Mouse (Mus musculus): Measurements from ENCODE around the gene Eloa. TPM values are rescaled to one million over a fixed set of nuclear protein-coding genes. Genes with fewer than 3 reads are reported as not detected.
"Not testable (repeated sequence)": the region's sequence is repeated elsewhere in the genome, so short reads cannot be mapped to it uniquely, and the experiment has no call there.

Gene Eloa
- total RNA-seq, 1 experiment: 21.4 TPM

- TF ChIP-seq ZC3H11A (IDR thresholded peaks at IDR 0.05; ENCODE audit: borderline replicate concordance, low read depth, low read length) (no peak), HCFC1 (IDR thresholded peaks at IDR 0.05; ENCODE audit: borderline replicate concordance, insufficient read depth, low read length) (no peak), MAFK (IDR thresholded peaks at IDR 0.05; ENCODE audit: insufficient read depth, low read depth, low read length) (no peak), ZNF384 (IDR thresholded peaks at IDR 0.05; ENCODE audit: low read depth, low read length) (no peak), CHD2 (IDR thresholded peaks at IDR 0.05; ENCODE audit: low read depth, low read length) (no peak)
- Histone ChIP-seq H3K27ac (ENCODE audit: insufficient read depth, low read depth, low read length, poor library complexity, severe bottlenecking) (no peak overlapping the region), H3K4me3 (ENCODE audit: insufficient read depth in 1 of 2, low read depth in 1 of 2, low read length in 2 of 2, poor library complexity in 1 of 2, severe bottlenecking in 1 of 2) (no peak overlapping the region), H3K36me3 (ENCODE audit: control insufficient read depth, insufficient read depth, low read length, poor library complexity, severe bottlenecking) (no peaks in the 10 kb centered on the region), H3K9me3 (ENCODE audit: control insufficient read depth, insufficient read depth, low read depth, low read length) (no peaks in the 10 kb centered on the region), H3K9ac (ENCODE audit: insufficient read depth, low read depth, low read length, poor library complexity, severe bottlenecking) (no peak overlapping the region), H3K4me1 (ENCODE audit: control insufficient read depth in 2 of 2, insufficient read depth in 2 of 2, low read length in 2 of 2, poor library complexity in 1 of 2) (0 out of 4 replicates have a peak, but pooled peaks cover 0 to 1% of the 10 kb centered on the region in 2 experiments)
- in situ Hi-C loops (cut with MboI; ENCODE audit: low sequenced_read_pairs in 2 of 2, unreplicated experiment in 2 of 2): loop anchor here in 1 of 2 experiments (10.0 kb wide), 1 partner anchor 92 kb away; no protein-coding TSS in a partner anchor
- no peak for DNase-seq (ENCODE audit: low read depth, low spot score)
Observed at GRCm38 (mm10) chr4:136063143-136063542, 41.6 kb upstream of the Eloa start.

- not testable (repeated sequence) for H3K36me3 ChIP-seq (ENCODE audit: control insufficient read depth, insufficient read depth, low read length, poor library complexity, severe bottlenecking); H3K4me1 ChIP-seq (ENCODE audit: control insufficient read depth in 2 of 2, insufficient read depth in 2 of 2, low read length in 2 of 2, poor library complexity in 1 of 2); DNase-seq (ENCODE audit: low read depth, low spot score); H3K4me3 ChIP-seq (ENCODE audit: insufficient read depth in 1 of 2, low read depth in 1 of 2, low read length in 2 of 2, poor library complexity in 1 of 2, severe bottlenecking in 1 of 2); H3K9ac ChIP-seq (ENCODE audit: insufficient read depth, low read depth, low read length, poor library complexity, severe bottlenecking); H3K9me3 ChIP-seq (ENCODE audit: control insufficient read depth, insufficient read depth, low read depth, low read length); H3K27ac ChIP-seq (ENCODE audit: insufficient read depth, low read depth, low read length, poor library complexity, severe bottlenecking)
- in situ Hi-C loops (cut with MboI; ENCODE audit: low sequenced_read_pairs in 2 of 2, unreplicated experiment in 2 of 2): loop anchor here in 1 of 2 experiments (10.0 kb wide), 1 partner anchor 95 kb away; no protein-coding TSS in a partner anchor
Observed at GRCm38 (mm10) chr4:136059800-136060488, 38.4 kb upstream of the Eloa start.

- H3K4me1 ChIP-seq (ENCODE audit: control insufficient read depth in 2 of 2, insufficient read depth in 2 of 2, low read length in 2 of 2, poor library complexity in 1 of 2): no peaks in the 10 kb centered on the region
- no peak overlapping the region for H3K27ac ChIP-seq (ENCODE audit: insufficient read depth, low read depth, low read length, poor library complexity, severe bottlenecking)
- no peak overlapping the region for H3K4me3 ChIP-seq (ENCODE audit: insufficient read depth in 1 of 2, low read depth in 1 of 2, low read length in 2 of 2, poor library complexity in 1 of 2, severe bottlenecking in 1 of 2)
- in situ Hi-C loops (cut with MboI; ENCODE audit: low sequenced_read_pairs in 2 of 2, unreplicated experiment in 2 of 2): no loop called here
- H3K9ac ChIP-seq (ENCODE audit: insufficient read depth, low read depth, low read length, poor library complexity, severe bottlenecking): no peak overlapping the region
- TF ChIP-seq HCFC1 (IDR thresholded peaks at IDR 0.05; ENCODE audit: borderline replicate concordance, insufficient read depth, low read length) (no peak), MAFK (IDR thresholded peaks at IDR 0.05; ENCODE audit: insufficient read depth, low read depth, low read length) (no peak), ZC3H11A (IDR thresholded peaks at IDR 0.05; ENCODE audit: borderline replicate concordance, low read depth, low read length) (no peak), ZNF384 (IDR thresholded peaks at IDR 0.05; ENCODE audit: low read depth, low read length) (no peak), CHD2 (IDR thresholded peaks at IDR 0.05; ENCODE audit: low read depth, low read length) (no peak)
- DNase-seq (ENCODE audit: low read depth, low spot score): no peak
- no peaks in the 10 kb centered on the region for H3K36me3 ChIP-seq (ENCODE audit: control insufficient read depth, insufficient read depth, low read length, poor library complexity, severe bottlenecking)
- no peaks in the 10 kb centered on the region for H3K9me3 ChIP-seq (ENCODE audit: control insufficient read depth, insufficient read depth, low read depth, low read length)
Observed at GRCm38 (mm10) chr4:136057916-136058315, 36.4 kb upstream of the Eloa start.

GRCm38 (mm10) chr4:136056030-136056429 lies 34.5 kb upstream of the Eloa start:
- peaks cover 18% of the 10 kb centered on the region for H3K36me3 ChIP-seq (ENCODE audit: control insufficient read depth, insufficient read depth, low read length, poor library complexity, severe bottlenecking)
- H3K9me3 ChIP-seq (ENCODE audit: control insufficient read depth, insufficient read depth, low read depth, low read length): no peaks in the 10 kb centered on the region
- H3K9ac ChIP-seq (ENCODE audit: insufficient read depth, low read depth, low read length, poor library complexity, severe bottlenecking): no peak overlapping the region
- no peak for DNase-seq (ENCODE audit: low read depth, low spot score)
- no peak overlapping the region for H3K27ac ChIP-seq (ENCODE audit: insufficient read depth, low read depth, low read length, poor library complexity, severe bottlenecking)
- in situ Hi-C loops (cut with MboI; ENCODE audit: low sequenced_read_pairs in 2 of 2, unreplicated experiment in 2 of 2): no loop called here
- peaks cover 0 to 2% of the 10 kb centered on the region in 2 experiments; a peak in 1 of 4 replicates for H3K4me1 ChIP-seq (ENCODE audit: control insufficient read depth in 2 of 2, insufficient read depth in 2 of 2, low read length in 2 of 2, poor library complexity in 1 of 2)
- TF ChIP-seq CHD2 (IDR thresholded peaks at IDR 0.05; ENCODE audit: low read depth, low read length) (no peak), HCFC1 (IDR thresholded peaks at IDR 0.05; ENCODE audit: borderline replicate concordance, insufficient read depth, low read length) (no peak), MAFK (IDR thresholded peaks at IDR 0.05; ENCODE audit: insufficient read depth, low read depth, low read length) (no peak), ZC3H11A (IDR thresholded peaks at IDR 0.05; ENCODE audit: borderline replicate concordance, low read depth, low read length) (no peak), ZNF384 (IDR thresholded peaks at IDR 0.05; ENCODE audit: low read depth, low read length) (no peak)
- H3K4me3 ChIP-seq (ENCODE audit: insufficient read depth in 1 of 2, low read depth in 1 of 2, low read length in 2 of 2, poor library complexity in 1 of 2, severe bottlenecking in 1 of 2): no peak overlapping the region

Data from ES-E14 (cell line).